Mouse (Mus musculus) gastrocnemius, adult 2 months (tissue): Measurements from ENCODE around the gene Krtap19-1. TPM values are rescaled to one million over a fixed set of nuclear protein-coding genes. Genes with fewer than 3 reads are reported as not detected.

Experiments used
- DNase-seq: peaks from one replicate; pipeline ENCODE4 v3.0.0; 2022
- H3K27ac ChIP-seq: fragments of 200-600 bp; 2 replicates; pipeline ENCODE4 v1.8.1; 2022; ENCODE audit warnings: mild to moderate bottlenecking
- H3K4me3 ChIP-seq: fragments of 200-600 bp; 2 replicates; pipeline ENCODE4 v1.8.1; 2022; ENCODE audit warnings: mild to moderate bottlenecking, moderate library complexity
- CTCF ChIP-seq: fragments of 200-600 bp; IDR thresholded peaks from 2 replicates; pipeline ENCODE4 v1.8.1; 2022; ENCODE audit warnings: antibody characterized with exemption, mild to moderate bottlenecking, moderate library complexity
- intact Hi-C: fragments of 180-260 bp; cut with DNase I; formaldehyde crosslinking; loops from one replicate; pipeline ENCODE4 v1.15.1; 2025
- long read RNA-seq, 2 experiments: library from polyadenylated mRNA; stranded (forward); transcript quantifications; one replicate each; pipeline ENCODE4 v2.0.0; 2021
- total RNA-seq, 2 experiments: library from RNA; stranded (reverse); gene quantifications; 2 replicates each; pipeline ENCODE4 v1.2.3; 2021

Gene Krtap19-1
- total RNA-seq, result not detected
- long read RNA-seq, experiment 1, result 0 reads
- long read RNA-seq, experiment 2, result 0 reads

- intact Hi-C loops, result no loop called here
- no peak for TF ChIP-seq CTCF
- Histone ChIP-seq H3K4me3 (no peak within 1 kb of the TSS), H3K27ac (no peak within 1 kb of the TSS)
- DNase-seq, result no peak
Observed at GRCm38 (mm10) chr16:88869311-88869710, at the start of gene Krtap19-1. TSS of gene Krtap19-1 (minus strand) at chr16:88869411.

- H3K27ac ChIP-seq, result no peak within 1 kb of the TSS
- H3K4me3 ChIP-seq, result no peak within 1 kb of the TSS
- DNase-seq, result no peak
- TF ChIP-seq CTCF, result no peak
- intact Hi-C loops, result no loop called here
Observed at GRCm38 (mm10) chr16:88896357-88896756, 27.1 kb upstream of the Krtap19-1 start, which contains the start of gene Krtap19-5. TSS of gene Krtap19-5 (minus strand) at chr16:88896457.

GRCm38 (mm10) chr16:88886870-88887269 lies 17.7 kb upstream of the Krtap19-1 start:
- no peak for DNase-seq
- intact Hi-C loops, result no loop called here
- TF ChIP-seq CTCF, result no peak
- no peak overlapping the region for H3K4me3 ChIP-seq
- H3K27ac ChIP-seq, result no peak overlapping the region

GRCm38 (mm10) chr16:88884989-88885388 lies 15.8 kb upstream of the Krtap19-1 start, which contains the start of gene Krtap19-4:
TSS of gene Krtap19-4 (minus strand) at chr16:88885089.
- no peak for DNase-seq
- no peak for TF ChIP-seq CTCF
- Histone ChIP-seq H3K27ac (no peak within 1 kb of the TSS), H3K4me3 (no peak within 1 kb of the TSS)
- intact Hi-C loops, result no loop called here

- intact Hi-C loops, result no loop called here
- Histone ChIP-seq H3K4me3 (no peak within 1 kb of the TSS), H3K27ac (no peak within 1 kb of the TSS)
- TF ChIP-seq CTCF, result no peak
- DNase-seq, result no peak
Observed at GRCm38 (mm10) chr16:88877938-88878337, 8.7 kb upstream of the Krtap19-1 start, which contains the start of gene Krtap19-3. TSS of gene Krtap19-3 (minus strand) at chr16:88878038.

- no peak for DNase-seq
- H3K4me3 ChIP-seq, result no peak within 1 kb of the TSS
- no peak for TF ChIP-seq CTCF
- intact Hi-C loops, result no loop called here
- no peak within 1 kb of the TSS for H3K27ac ChIP-seq
Observed at GRCm38 (mm10) chr16:88874169-88874568, 5.0 kb upstream of the Krtap19-1 start, which contains the start of gene Krtap19-2. TSS of gene Krtap19-2 (minus strand) at chr16:88874269.

GRCm38 (mm10) chr16:88864887-88865407 lies 4.3 kb downstream of the Krtap19-1 start:
- intact Hi-C loops, result no loop called here
- no peak overlapping the region for H3K4me3 ChIP-seq
- no peak for TF ChIP-seq CTCF
- H3K27ac ChIP-seq, result no peak overlapping the region
- DNase-seq, result no peak

- intact Hi-C loops, result no loop called here
- Histone ChIP-seq H3K27ac (no peak overlapping the region), H3K4me3 (no peak overlapping the region)
- TF ChIP-seq CTCF, result peak; percentile 64
- DNase-seq, result no peak
Observed at GRCm38 (mm10) chr16:88851450-88851849, 17.8 kb downstream of the Krtap19-1 start.

- intact Hi-C loops, result no loop called here
- TF ChIP-seq CTCF, result no peak
- no peak for DNase-seq
- no peak overlapping the region for H3K4me3 ChIP-seq
- H3K27ac ChIP-seq, result no peak overlapping the region
Observed at GRCm38 (mm10) chr16:88848558-88848957, 20.7 kb downstream of the Krtap19-1 start.

GRCm38 (mm10) chr16:88847363-88847762 lies 21.8 kb downstream of the Krtap19-1 start:
- no peak for DNase-seq
- intact Hi-C loops, result no loop called here
- TF ChIP-seq CTCF, result no peak
- Histone ChIP-seq H3K27ac (no peak overlapping the region), H3K4me3 (no peak overlapping the region)

GRCm38 (mm10) chr16:88826978-88827377 lies 42.2 kb downstream of the Krtap19-1 start:
- TF ChIP-seq CTCF, result no peak
- Histone ChIP-seq H3K27ac (no peak overlapping the region), H3K4me3 (no peak overlapping the region)
- DNase-seq, result no peak
- intact Hi-C loops, result loop anchor here (10.0 kb wide), 1 partner anchor 112 kb away; no protein-coding TSS in a partner anchor

- DNase-seq, result no peak
- Histone ChIP-seq H3K4me3 (no peak within 1 kb of the TSS), H3K27ac (no peak within 1 kb of the TSS)
- intact Hi-C loops, result loop anchor here (10.0 kb wide), 1 partner anchor 111 kb away; no protein-coding TSS in a partner anchor
- no peak for TF ChIP-seq CTCF
Observed at GRCm38 (mm10) chr16:88826095-88826652, 43.0 kb downstream of the Krtap19-1 start, which contains the start of gene Krtap14. TSS of gene Krtap14 (minus strand) at chr16:88826145.

- H3K4me3 ChIP-seq, result no peak overlapping the region
- H3K27ac ChIP-seq, result no peak overlapping the region
- intact Hi-C loops, result loop anchor here (5.0 to 10.0 kb wide), 3 partner anchors 109 to 431 kb away; no protein-coding TSS in a partner anchor
- DNase-seq, result no peak
- TF ChIP-seq CTCF, result peak; percentile 64
Observed at GRCm38 (mm10) chr16:88823736-88824135, 45.5 kb downstream of the Krtap19-1 start.

- Histone ChIP-seq H3K4me3 (no peak within 1 kb of the TSS), H3K27ac (no peak within 1 kb of the TSS)
- no peak for TF ChIP-seq CTCF
- intact Hi-C loops, result loop anchor here (5.0 to 10.0 kb wide), 3 partner anchors 105 to 428 kb away; no protein-coding TSS in a partner anchor
- DNase-seq, result peak; percentile 78
Observed at GRCm38 (mm10) chr16:88820066-88820465, 49.1 kb downstream of the Krtap19-1 start, which contains the start of gene Krtap15. TSS of gene Krtap15 (plus strand) at chr16:88820215.

Other genes starting within 250 kb of the Krtap19-1 start
- not detected for gene 2310079G19Rik, start 241.7 kb downstream of the Krtap19-1 start, total RNA-seq
- not detected for gene Krtap26-1, start 221.6 kb downstream of the Krtap19-1 start, total RNA-seq
- not detected for gene Krtap27-1, start 197.7 kb downstream of the Krtap19-1 start, total RNA-seq
- not detected for gene 2310061N02Rik, start 161.4 kb downstream of the Krtap19-1 start, total RNA-seq
- not detected for gene Krtap13-1, start 140.5 kb downstream of the Krtap19-1 start, total RNA-seq
- not detected for gene Krtap13, start 117.8 kb downstream of the Krtap19-1 start, total RNA-seq
- gene 2310034C09Rik, start 110.6 kb downstream of the Krtap19-1 start, total RNA-seq, result not detected
- gene 2310057N15Rik, start 95.2 kb downstream of the Krtap19-1 start, total RNA-seq, result not detected
- gene Gm5965, start 91.5 kb downstream of the Krtap19-1 start, total RNA-seq, result not detected
- gene Gm20741, start 57.2 kb downstream of the Krtap19-1 start, total RNA-seq, result not detected
- not detected for gene Krtap15, start 49.2 kb downstream of the Krtap19-1 start, total RNA-seq
- gene Krtap14, start 43.3 kb downstream of the Krtap19-1 start, total RNA-seq, result not detected
- gene Krtap19-2, start 4.9 kb upstream of the Krtap19-1 start, total RNA-seq, result not detected
- not detected for gene Krtap19-3, start 8.6 kb upstream of the Krtap19-1 start, total RNA-seq
- not detected for gene Krtap19-4, start 15.7 kb upstream of the Krtap19-1 start, total RNA-seq
- gene Krtap19-5, start 27.0 kb upstream of the Krtap19-1 start, total RNA-seq, result not detected
- gene Krtap19-9b, start 62.9 kb upstream of the Krtap19-1 start, total RNA-seq, result not detected
- gene Krtap16-3, start 93.5 kb upstream of the Krtap19-1 start, total RNA-seq, result not detected
- not detected for gene Krtap22-2, start 141.3 kb upstream of the Krtap19-1 start, total RNA-seq
- not detected for gene Gm10229, start 145.9 kb upstream of the Krtap19-1 start, total RNA-seq
- gene Krtap6-1, start 162.3 kb upstream of the Krtap19-1 start, total RNA-seq, result not detected
- not detected for gene Gm10228, start 172.1 kb upstream of the Krtap19-1 start, total RNA-seq
- not detected for gene Krtap6-5, start 178.5 kb upstream of the Krtap19-1 start, total RNA-seq
- gene 1110025L11Rik, start 194.6 kb upstream of the Krtap19-1 start, total RNA-seq, result not detected
- gene Krtap6-3, start 214.6 kb upstream of the Krtap19-1 start, total RNA-seq, result not detected